Mouse (Mus musculus) layer of hippocampus, postnatal 25 days (tissue): ENCODE measurements around the gene Dvl2. TPM values are rescaled to one million over a fixed set of nuclear protein-coding genes. Genes with fewer than 3 reads are reported as not detected.
"Not testable (repeated sequence)": the region's sequence is repeated elsewhere in the genome, so short reads cannot be mapped to it uniquely, and the experiment has no call there.

Experiments
- DNase-seq, 2 experiments: peaks; one replicate each; pipeline ENCODE4 v3.0.0; 2022; ENCODE audit warnings: mixed read lengths in 2 of 2, low spot score in 1 of 2; ENCODE audit errors: extremely low spot score in 1 of 2
- total RNA-seq, 2 experiments: library from RNA; stranded (reverse); gene quantifications; 2 replicates each; pipeline ENCODE4 v1.2.3; 2021

The Dvl2 gene
- total RNA-seq, 2 experiments from 2014 or later: 31.2 to 37.8 TPM

DNA sequence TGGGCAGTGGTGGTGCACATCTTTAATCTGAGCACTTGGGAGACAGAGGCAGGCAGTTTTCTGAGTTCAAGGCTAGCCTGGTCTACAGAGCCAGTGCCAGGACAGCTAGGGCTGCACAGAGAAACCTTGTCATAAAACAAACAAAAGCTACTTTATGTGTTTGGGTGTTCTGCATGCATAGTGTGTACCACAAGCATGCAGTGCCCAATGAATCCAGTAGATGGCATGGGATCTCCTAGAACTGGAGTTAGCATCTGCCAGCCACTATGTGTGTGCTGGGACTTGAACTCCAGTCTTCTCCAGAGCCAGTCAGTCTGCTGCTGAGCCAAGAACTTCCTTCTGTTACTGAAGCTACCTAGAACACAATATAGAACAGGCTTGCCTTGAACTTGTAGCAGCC, 1.5 kb downstream of the Dvl2 start:
- no peak for DNase-seq

DNA sequence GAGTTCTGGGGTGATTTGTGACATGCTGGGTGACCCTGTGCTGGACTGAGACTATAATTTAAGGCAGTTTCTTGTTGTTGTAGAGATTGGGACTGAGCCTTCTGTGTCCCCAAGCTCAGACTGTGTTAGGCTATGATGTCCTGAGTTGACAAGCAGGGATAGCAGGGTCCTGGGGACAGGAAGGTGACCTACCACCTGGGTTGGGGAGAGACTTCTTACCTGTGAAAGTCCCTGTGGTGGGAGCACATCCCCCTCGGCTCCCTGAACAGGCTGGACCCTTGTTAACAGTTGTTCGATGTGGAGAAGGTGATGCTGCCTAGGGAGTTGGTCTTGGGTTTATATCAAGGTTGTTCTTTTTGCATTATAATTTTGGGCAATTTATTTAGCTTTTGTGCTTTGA, 2.1 kb downstream of the Dvl2 start:
- DNase-seq: no peak

DNA sequence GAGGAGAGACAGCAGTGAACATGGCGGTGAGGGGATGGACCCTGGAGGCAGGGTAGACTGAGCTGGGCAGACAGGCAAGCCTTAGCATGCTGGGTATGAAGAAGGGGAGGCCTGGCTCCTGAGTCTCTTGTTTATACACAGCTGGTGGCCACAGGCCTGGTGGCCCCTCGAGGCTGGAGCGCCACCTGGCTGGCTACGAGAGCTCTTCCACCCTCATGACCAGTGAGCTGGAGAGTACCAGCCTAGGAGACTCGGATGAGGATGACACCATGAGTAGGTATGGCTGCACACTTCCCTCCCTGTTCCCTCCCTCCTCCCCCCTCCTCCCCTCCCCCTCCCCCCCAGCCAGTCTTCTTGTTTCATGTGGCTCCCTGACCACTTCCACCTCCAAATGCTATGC, 5.1 kb downstream of the Dvl2 start:
- DNase-seq: no peak

DNA sequence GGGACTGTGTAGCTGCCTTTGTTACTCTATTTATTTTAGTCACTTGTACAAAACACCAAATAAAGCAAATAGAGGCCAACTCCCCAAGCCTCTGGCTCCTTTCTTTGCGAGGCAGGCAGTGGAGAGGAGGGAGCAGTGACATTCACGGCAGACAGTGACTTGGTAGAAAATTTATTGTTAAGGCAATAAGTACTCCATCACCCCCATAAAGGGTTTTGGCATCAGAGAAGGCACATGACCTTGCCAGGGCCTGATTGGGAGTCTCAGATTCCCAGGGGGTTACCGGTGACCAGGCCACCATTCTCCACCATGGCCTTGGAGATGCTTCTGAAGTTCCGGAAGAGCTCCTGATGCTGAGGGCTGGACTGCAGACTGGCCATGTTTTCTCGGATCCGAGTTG, 9.6 kb downstream of the Dvl2 start:
- DNase-seq: no peak

DNA sequence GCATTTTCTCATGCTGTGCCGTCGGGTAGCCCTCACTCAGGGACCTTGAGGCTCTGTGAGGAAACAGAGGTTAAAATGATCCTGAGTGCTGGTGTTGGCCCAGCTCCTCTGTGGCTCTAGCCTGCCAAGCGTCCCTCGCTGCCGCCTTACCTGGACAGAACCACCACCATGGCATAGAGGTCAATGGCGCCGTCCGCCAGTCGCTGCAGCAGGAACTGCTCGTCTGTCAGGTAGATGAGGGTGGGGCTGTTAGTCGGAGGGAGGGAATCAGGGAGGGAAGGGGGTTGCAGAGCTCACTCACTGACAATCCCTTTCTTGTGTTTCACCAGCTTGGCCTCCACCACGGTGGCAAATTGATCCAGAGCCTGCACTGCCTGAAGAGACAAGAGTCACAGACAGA, 10.2 kb downstream of the Dvl2 start:
- no peak for DNase-seq

DNA sequence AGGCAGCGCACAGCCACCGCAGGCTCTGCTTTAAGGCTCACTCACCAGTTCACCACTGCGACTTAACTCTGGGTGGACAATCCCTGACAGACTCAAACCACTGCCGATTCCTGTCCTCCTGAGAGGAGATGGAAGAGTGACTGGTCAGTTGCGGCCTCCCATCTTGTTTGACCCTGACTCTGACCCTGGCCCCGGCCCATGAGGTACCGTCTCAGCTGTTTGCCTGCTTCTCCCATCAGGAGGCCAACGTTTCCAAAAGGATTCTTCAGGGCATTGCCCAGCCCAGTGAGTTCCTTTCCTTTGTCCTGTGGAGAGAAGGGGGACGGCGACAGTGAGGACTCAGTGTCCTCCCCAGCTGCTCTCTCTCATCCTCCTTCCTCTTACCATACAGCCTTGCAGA, 10.6 kb downstream of the Dvl2 start:
- DNase-seq: no peak

DNA sequence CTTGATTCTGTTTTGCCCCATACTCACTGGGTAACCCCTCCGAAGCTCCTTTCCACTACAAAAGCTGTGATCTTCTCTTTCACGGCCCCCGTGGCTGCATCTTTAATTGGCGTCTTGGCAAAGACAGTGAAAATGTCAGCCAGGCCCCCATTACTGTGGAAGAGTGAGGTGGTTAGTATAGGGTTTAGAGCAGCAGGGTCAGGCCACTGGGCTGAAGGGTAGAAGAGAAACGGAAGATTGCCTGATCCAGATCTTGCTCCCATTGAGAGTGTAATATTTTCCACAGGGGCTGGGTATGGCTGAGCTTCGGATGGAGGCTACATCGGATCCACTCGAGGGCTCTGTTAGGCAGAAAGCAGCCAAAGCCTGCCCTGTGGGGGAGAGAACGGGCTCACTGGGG, 12.5 kb downstream of the Dvl2 start:
- no peak for DNase-seq

DNA sequence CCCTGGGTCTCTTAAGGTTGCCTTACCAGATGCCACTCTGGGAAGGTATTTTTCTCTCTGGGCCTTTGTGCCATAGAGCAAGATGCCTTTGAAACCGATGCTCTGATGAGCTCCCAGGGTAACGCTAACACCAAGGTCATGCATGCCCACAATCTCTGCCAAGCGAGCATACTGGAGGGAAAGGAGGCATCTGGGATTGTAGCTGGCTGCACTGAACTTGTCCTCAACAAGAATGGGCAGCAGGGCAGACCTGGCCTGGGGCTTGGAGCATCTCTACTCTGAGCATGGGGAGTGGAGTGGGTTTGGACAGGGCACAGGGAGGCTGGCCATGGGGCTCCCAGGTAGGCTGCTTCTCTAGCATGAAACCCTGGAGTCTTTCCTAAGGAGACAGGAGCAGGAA, 13.0 kb downstream of the Dvl2 start:
- no peak for DNase-seq

DNA sequence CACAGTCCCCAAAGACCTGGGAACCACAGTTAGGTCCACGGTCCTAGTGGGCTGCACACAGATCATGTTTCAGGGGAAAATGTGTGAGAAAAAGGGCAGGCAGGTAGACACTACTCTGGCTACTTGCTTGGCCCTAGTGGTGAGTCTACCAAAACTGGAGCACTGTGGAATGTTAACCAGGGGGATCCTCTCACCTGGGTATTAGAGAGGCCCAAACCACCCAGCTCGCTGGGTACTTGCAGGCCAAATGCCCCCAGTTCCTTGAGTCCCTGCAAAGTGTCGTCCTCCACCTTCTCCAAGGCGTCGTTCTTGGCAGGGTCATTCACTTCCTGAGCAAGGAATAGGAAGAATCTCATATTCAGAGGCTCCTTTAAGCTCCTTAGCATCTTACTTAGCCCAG, 13.7 kb downstream of the Dvl2 start:
- DNase-seq: no peak

DNA sequence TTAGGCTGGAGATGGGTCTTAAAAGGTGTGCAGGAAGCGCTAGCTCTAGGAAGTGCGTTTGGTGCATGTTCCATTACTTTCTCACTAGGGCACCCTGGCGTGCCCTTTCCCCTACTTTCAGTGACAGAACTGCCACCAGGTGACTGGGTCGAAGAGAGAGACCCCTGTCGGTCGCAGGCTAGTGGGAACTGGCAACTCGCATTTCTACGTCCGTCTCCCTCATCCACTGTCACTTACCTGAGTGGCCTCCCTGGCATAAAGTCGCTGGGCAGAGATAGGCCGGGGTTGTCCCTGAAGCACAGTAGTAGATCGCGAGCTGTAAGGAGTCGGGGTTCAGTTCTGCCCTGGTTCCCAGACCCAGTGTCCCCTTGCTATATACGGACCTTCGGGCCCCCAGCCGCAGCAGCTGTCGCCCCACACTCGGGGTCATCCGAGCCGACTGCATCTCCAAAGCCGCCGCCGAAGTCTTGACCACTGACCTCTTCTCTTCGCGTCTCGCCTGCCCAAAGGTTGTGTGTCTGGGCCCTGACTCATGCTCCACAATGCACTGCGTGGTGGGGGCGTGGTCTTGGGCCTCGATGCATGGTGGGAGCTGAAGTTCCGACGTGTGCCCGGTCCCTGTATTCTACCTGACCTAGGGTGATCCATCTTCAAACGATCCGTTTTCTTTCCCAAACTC, 14.6 kb downstream of the Dvl2 start, which contains the start of gene Acadvl:
TSS of gene Acadvl (minus strand) at position 532 of the 679 bp plus-strand sequence.
- DNase-seq: peak; percentile 73 to 76

DNA sequence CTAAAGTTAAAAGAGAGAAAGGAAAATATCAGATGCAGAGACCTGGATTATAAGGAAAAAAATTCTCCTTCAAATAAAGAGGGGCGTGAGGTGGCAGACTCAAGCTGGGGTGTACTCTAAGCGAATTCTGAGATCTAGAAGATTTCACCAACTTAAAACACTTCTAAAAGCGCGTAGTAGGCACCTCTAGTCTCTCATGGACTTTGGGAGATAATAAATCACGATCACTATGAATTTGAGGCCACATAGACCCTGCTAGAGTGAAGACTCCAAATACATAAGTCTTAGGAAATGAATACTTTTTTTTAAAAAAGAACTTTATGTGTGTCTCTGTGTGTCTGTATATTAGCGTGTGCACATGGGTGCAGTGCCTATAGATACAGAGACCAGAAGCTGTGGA, 15.3 kb downstream of the Dvl2 start:
- DNase-seq: no peak

DNA sequence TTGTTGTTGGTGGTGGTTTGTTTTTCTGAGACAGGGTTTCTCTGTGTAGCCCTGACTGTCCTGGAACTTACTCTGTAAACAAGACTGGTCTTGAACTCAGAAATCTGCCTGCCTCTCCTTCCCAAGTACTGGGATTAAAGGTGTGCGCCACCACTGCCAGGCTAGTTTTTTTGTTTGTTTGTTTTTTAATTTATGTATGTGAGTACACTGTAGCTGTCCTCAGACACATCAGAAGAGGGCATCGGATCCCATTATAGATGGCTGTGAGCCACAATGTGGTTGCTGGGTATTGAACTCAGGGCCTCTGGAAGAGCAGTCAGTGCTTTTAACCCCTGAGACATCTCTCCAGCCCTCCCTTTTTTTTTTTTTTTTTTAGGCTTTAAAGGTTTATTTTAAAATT, 15.8 kb downstream of the Dvl2 start:
- not testable (repeated sequence) for DNase-seq

DNA sequence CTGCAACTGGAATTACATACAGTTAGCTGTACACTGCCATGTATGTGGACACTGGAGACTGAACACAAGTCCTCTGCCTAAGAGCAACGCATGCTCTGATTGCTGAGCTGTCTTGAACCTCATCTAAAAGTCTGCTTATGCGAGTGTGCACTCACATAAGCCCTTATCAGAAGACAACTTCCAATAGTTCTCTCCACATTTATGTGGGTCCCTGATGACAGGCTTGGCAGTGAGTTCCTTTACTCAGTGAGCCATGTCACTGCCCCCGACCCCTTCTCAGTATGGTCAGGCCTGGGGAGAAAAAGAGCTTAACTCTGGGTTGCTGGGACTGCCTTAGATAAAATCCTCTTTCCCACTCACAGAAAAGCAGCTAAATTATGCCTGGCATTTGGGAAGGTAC, 16.3 kb downstream of the Dvl2 start, which contains the start of gene Dlg4:
TSS of gene Dlg4 (plus strand) at position 274 of the 400 bp plus-strand sequence.
- DNase-seq: no peak

DNA sequence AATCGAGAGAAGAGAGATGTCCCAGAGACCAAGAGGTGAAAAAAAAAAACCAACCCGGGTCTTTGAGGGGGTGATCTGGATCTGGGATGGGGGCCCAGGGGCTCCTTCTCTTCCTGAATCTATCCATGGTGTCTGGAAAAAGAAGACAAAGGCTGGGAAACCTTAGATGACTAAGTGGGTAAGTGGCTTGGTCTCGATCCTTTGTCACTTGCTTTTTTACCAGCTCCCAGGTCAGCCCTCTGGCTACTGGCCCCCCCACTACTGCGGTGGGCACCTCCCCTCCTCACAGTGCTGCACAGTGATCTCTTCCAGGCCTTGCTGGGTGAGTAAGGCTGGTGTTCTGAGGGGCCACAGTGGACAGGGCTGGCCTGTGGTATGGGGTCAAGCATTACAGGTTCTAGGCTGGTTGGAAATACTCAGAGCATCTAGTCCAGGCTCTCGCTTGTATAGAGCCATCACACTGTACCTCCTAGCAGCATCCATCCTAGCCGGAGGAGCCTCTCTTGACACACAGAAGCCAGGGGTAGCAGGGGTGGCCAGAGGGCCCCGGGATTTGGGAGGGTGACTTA, 16.9 kb downstream of the Dvl2 start:
- no peak for DNase-seq

DNA sequence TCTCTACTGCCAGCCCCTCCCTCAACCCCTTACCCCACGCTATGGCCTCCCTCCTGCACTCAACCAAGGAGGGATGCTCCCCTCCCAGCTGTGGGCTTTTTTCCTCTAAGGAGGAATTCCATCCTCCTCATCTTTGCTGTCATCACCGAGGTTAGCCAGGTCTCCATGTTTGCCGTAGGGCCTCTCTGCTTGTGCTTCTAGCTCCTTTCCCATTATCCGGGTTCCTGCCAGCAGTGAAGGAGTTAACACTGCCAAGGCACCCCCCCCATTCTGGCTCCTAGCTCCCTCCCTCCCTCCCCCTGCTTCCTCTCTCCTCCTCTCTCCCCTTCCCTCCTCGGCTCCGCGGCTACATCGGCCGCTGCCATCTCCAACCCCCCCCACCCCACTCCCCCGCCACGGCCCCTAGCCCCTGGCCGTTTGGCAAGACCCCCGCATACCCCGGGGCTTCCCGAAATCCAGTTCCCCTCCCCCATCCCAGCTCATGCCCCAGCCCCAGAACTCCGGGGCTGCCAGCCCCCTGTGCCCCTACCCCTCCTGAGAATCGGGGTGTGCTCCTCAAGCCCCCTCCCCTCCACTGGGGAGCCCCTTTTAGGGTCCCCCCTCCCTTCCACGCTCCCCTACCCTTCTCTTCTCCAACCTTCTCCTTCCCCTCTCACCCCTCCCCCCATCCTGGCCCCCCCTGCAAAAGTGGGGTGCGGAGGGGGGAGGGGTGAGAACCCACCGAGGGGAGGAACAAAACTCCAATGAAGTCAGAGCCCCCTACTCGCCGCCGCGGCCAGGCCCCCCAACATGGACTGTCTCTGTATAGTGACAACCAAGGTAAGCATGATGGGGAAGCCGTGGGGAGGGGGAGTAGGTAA, 18.0 kb downstream of the Dvl2 start:
- DNase-seq: peak; percentile 50 to 62

DNA sequence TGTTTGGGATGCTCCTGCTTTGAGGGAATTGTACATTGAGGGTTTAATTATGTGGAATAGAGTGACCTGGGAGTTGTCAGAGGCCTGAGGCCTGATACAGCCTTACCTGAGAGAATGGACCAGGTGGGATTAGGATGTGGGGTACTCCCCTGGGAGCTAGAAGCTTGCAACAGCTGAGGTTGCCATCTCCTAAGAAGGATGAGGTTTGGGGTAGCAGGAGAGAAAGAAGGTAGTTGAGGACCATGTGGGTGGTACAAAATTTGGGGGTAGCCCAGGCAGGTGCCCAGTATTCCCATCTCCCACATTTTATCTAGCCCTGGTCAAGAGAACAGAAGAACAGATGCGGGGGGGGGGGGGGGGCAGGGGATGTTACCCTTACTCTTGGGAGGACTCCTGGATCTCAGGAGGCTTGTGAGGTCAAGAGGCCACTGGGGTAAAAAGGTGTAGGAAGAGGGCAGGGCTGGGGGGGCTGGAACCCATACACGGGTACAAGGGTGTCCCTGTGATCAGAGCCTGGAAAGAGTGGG, 19.2 kb downstream of the Dvl2 start:
- DNase-seq: no peak

DNA sequence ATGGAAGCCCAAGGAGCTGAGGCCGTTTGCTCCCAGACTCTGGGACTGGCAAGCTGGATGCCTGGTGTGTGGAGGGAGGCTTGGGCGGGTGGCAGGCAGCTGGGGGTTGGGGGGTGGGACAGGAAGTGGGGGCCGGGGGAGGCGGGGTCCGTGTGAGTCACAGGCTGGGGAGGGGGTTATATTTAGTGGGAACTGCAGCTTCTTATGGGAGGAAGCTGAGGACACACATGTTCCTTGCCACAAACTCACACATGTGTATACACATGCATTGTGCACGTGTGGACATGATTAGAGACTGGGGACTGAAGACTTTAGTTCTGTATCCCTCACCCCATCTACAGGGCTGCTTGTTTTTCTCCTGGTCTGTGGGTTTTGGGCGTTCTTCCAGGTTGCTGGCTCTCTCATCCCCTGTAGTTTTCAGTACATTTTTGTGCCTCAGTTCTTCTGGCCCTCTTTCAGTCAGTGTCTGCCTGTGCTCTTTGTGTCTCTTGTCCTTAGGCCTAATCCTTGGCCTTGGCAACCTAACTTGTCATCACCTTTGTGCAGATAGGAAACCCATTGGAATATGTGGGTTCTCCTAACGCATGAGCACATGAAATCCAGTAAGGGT, 19.7 kb downstream of the Dvl2 start:
- DNase-seq: peak in 1 of 2 experiments; percentile 43

DNA sequence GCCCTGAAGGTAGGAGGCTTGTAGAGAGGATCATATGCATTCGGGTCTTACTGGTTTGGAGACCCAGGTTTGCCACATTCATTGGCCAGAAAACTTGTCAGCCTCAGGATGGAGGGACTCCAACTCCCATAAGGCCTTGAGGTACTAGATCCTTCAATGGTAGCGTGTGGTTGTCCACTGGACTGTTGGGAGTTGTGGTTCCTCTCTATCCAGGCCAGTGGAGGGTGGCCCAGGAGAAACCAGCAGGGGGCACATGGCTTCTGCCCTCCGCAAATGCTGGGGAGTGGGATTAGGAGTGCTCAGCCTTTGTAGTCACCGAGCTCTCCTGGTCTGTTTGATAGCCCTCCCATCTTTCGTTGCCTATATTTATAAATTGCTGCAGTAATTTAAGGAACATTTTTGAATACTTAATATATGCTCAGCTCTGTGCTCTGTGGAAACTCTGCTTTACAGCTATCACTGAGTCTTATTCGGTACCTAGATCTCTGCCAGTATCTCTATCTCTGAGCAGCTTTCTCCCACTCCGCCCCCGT, 20.4 kb downstream of the Dvl2 start:
- peak in 1 of 2 experiments; percentile 50 for DNase-seq

DNA sequence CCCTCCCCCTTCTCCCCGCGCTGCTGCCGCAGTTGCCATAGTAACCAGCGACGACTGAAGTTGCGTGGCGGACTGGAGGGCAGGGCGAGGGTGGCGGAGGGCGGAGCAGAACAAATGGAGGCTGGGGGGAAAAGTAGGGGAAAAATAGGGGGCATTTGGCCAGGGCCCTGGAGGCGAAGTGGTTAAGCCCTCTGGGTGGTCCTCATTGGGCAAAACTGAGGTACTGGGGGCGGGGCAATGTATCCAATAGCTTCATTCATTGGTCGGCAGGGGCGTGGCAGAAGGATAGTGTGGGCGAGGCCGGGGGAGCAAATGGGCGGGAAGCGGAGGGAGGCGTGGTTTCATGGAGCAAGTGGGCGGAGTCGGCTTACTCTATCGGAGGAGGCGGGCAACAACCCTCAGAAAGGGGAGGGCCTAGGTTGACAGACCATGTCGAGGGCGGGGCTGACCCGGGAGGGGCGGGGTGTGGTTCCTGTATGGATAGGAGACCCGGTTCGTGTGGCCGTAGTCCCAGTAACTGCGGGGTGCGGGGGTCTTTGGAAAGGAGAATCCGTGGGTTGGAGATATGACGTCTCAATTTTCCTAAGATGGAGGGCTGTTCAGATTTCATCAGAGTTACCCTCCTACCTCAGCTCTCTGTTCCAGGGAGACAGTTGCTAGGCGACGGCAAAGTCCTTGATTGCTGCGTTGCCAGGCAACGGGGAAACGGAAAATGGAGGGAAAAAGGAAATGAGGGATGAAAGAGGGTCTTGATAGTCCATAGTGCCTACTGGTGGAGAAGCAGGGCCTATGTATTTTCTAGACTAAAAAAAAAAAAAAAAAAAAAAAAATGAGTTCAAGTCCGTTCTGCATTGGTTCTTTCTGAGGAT, 21.1 kb downstream of the Dvl2 start:
- peak; percentile 85 to 88 for DNase-seq
